Mouse (Mus musculus): ENCODE results near the gene Gm10318. TPM values are rescaled to one million over a fixed set of nuclear protein-coding genes. Genes with fewer than 3 reads are reported as not detected.

Gene Gm10318
- total and polyA plus RNA-seq, 3 experiments = not detected

DNA sequence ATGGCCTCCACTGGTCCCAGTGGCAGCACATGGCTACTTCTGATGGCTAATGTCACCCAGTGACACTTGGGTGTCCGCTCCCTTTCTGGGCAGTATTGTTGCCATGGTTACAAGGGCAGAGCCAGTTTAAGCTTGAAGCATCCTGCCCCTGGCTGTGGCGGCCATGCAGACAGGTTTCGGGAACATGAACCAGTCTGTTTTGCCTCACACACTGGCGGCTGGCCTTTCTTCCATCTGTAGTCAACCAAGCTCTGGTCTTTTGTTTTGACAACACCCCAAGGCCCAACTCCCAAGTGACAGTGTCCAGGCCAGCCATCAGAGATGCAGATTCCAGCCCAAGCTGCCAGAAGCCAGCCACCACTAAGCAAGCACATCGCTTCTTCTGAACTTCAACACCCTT, 42.9 kb downstream of the Gm10318 start:
- no peak for DNase-seq

GRCm38 (mm10) chr10:77900126-77900525, 47.5 kb downstream of the Gm10318 start:
- peak; percentile 9 for DNase-seq

DNA sequence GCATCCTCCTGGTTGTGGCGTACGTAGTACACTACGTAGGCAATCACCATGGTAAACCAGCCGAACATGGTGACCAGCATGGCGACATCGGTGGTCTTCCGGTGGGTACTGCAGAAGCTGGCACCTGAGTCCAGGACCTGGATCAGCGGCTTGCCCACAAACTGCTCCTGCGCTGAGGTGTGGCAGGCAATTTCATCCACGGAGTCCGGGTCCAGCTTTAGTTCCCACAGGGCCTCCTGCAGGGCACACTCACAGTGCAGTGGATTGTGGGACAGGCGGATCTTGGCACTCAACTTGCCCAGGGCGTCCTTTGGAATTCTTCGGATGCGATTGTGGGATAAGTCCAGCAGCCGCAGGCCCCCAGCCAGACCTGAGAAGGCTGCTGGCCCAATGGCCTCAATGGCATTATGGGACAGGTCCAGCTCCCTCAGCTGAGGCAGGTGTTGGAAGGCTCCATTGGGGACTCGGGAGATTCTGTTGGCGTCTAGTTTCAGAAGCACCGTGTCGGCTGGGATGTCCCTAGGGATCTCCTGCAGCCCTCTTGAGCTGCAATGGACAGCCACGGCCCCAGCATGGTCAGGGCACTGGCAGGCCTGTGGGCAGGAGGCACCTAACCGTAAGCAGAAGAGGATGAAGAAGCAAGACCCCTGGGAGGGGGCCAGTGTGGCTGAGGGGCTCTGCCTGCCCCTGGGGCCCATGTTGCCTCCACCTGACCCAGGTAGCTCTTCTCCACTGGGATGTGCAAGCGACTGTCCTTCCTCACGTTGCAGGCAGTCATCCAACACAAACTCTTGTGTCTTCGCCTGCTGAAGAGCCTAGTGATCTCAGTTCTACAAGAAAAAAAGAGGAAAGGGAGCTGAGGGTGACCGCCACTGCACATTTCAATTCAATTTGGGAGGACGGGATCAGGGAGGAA, 48.5 kb downstream of the Gm10318 start:
- DNase-seq = no peak

GRCm38 (mm10) chr10:77901871-77902210, 49.2 kb downstream of the Gm10318 start:
- DNase-seq = no peak

DNA sequence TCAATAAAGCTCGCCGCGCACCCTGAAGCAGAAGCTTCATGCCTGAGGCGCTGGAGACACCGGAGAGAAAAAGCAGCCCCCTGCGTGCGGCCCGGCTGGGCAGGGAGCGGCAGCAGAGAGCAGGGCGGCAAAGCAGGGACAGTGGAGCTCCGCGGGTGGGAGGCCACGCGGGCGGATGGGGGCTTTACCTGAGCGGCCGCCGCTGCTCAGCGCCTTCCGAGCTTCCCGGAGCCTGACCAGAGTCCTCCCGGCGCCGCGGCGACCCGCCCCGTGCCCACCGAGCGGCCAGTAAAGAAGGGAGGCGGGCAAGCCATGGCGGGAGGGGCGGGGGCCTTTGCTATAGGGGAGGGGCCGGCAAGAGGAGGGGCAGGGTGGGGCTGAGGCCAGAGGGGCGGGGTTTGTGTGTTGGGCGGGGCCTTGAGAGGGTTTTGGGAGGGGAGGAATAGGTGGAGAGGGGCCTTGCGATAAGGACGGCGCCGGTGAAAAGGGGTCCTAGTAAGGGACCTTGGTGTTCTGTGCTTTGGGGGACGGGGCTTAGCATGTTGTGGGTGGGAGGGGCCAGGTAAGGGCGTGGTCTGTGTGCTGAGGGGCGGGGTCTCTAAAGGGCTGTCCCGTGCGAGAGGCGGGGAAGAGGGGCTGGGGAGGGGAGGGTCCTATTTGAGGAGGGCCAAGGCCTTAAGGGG, 49.7 kb downstream of the Gm10318 start, which contains the start of gene Lrrc3:
Lrrc3 (minus strand) TSS at position 326 of the 683 bp plus-strand sequence.
- peak; percentile 77 for DNase-seq

GRCm38 (mm10) chr10:77902894-77903715, 50.4 kb downstream of the Gm10318 start:
- DNase-seq = peak; percentile 42

Other genes with a start within 250 kb of the Gm10318 start
Only the 30 nearest of the 33 such genes appear.
- under 1 TPM; 0.17 to 0.62 TPM for gene Tspear, start 166.3 kb upstream of the Gm10318 start, total RNA-seq (2021)
- gene Tspear, start 166.3 kb upstream of the Gm10318 start, polyA plus RNA-seq (2012; rRNA removed) = 0.94 and 1.1 TPM in 2 replicates
- gene Gm19402, start 162.1 kb upstream of the Gm10318 start, total RNA-seq (2021) = not detected
- not detected in 2 replicates for gene Gm19402, start 162.1 kb upstream of the Gm10318 start, polyA plus RNA-seq (2012; rRNA removed)
- gene Gm9508, start 155.6 kb upstream of the Gm10318 start, total RNA-seq (2021) = not detected
- gene Gm9508, start 155.6 kb upstream of the Gm10318 start, polyA plus RNA-seq (2012; rRNA removed) = not detected in 2 replicates
- gene Gm10272, start 146.2 kb upstream of the Gm10318 start, total RNA-seq (2021) = not detected
- gene Gm10272, start 146.2 kb upstream of the Gm10318 start, polyA plus RNA-seq (2012; rRNA removed) = not detected in 2 replicates
- not detected for gene Gm10024, start 141.4 kb upstream of the Gm10318 start, total RNA-seq (2021)
- not detected in 2 replicates for gene Gm10024, start 141.4 kb upstream of the Gm10318 start, polyA plus RNA-seq (2012; rRNA removed)
- not detected for gene Gm10142, start 137.1 kb upstream of the Gm10318 start, total RNA-seq (2021)
- not detected in 2 replicates for gene Gm10142, start 137.1 kb upstream of the Gm10318 start, polyA plus RNA-seq (2012; rRNA removed)
- gene Krtap12-1, start 132.3 kb upstream of the Gm10318 start, total RNA-seq (2021) = not detected
- not detected in 2 replicates for gene Krtap12-1, start 132.3 kb upstream of the Gm10318 start, polyA plus RNA-seq (2012; rRNA removed)
- gene Gm10100, start 126.4 kb upstream of the Gm10318 start, total RNA-seq (2021) = not detected
- gene Gm10100, start 126.4 kb upstream of the Gm10318 start, polyA plus RNA-seq (2012; rRNA removed) = not detected in 2 replicates
- gene Gm18596, start 110.2 kb upstream of the Gm10318 start, total RNA-seq (2021) = not detected
- gene Gm18596, start 110.2 kb upstream of the Gm10318 start, polyA plus RNA-seq (2012; rRNA removed) = not detected in 2 replicates
- not detected for gene Gm9736, start 101.5 kb upstream of the Gm10318 start, total RNA-seq (2021)
- not detected in 2 replicates for gene Gm9736, start 101.5 kb upstream of the Gm10318 start, polyA plus RNA-seq (2012; rRNA removed)
- not detected for gene Gm3233, start 93.2 kb upstream of the Gm10318 start, total RNA-seq (2021)
- not detected in 2 replicates for gene Gm3233, start 93.2 kb upstream of the Gm10318 start, polyA plus RNA-seq (2012; rRNA removed)
- not detected for gene Gm3238, start 81.5 kb upstream of the Gm10318 start, total RNA-seq (2021)
- gene Gm3238, start 81.5 kb upstream of the Gm10318 start, polyA plus RNA-seq (2012; rRNA removed) = not detected in 2 replicates
- not detected for gene Gm7138, start 75.9 kb upstream of the Gm10318 start, total RNA-seq (2021)
- gene Gm7138, start 75.9 kb upstream of the Gm10318 start, polyA plus RNA-seq (2012; rRNA removed) = not detected in 2 replicates
- gene Gm3250, start 70.3 kb upstream of the Gm10318 start, total RNA-seq (2021) = not detected
- not detected in 2 replicates for gene Gm3250, start 70.3 kb upstream of the Gm10318 start, polyA plus RNA-seq (2012; rRNA removed)
- gene Gm7137, start 64.7 kb upstream of the Gm10318 start, total RNA-seq (2021) = not detected
- not detected in 2 replicates for gene Gm7137, start 64.7 kb upstream of the Gm10318 start, polyA plus RNA-seq (2012; rRNA removed)
- gene Gm9639, start 57.8 kb upstream of the Gm10318 start, total RNA-seq (2021) = not detected
- gene Gm9639, start 57.8 kb upstream of the Gm10318 start, polyA plus RNA-seq (2012; rRNA removed) = not detected in 2 replicates
- not detected for gene Gm19668, start 53.7 kb upstream of the Gm10318 start, total RNA-seq (2021)
- not detected in 2 replicates for gene Gm19668, start 53.7 kb upstream of the Gm10318 start, polyA plus RNA-seq (2012; rRNA removed)
- not detected for gene Gm9507, start 41.0 kb upstream of the Gm10318 start, total RNA-seq (2021)
- 0.31 TPM in 1 of 2 replicates, not detected in the other for gene Gm9507, start 41.0 kb upstream of the Gm10318 start, polyA plus RNA-seq (2012; rRNA removed)
- not detected for gene Gm2696, start 38.2 kb upstream of the Gm10318 start, total RNA-seq (2021)
- not detected in 2 replicates for gene Gm2696, start 38.2 kb upstream of the Gm10318 start, polyA plus RNA-seq (2012; rRNA removed)
- gene Krtap10-4, start 25.8 kb upstream of the Gm10318 start, total RNA-seq (2021) = not detected
- not detected in 2 replicates for gene Krtap10-4, start 25.8 kb upstream of the Gm10318 start, polyA plus RNA-seq (2012; rRNA removed)
- not detected for gene Krtap10-10, start 16.9 kb upstream of the Gm10318 start, total RNA-seq (2021)
- gene Krtap10-10, start 16.9 kb upstream of the Gm10318 start, polyA plus RNA-seq (2012; rRNA removed) = not detected in 2 replicates
- not detected for gene Gm36176, start 6.1 kb upstream of the Gm10318 start, total RNA-seq (2021)
- not detected in 2 replicates for gene Gm36176, start 6.1 kb upstream of the Gm10318 start, polyA plus RNA-seq (2012; rRNA removed)
- not detected for gene Gm3285, start 9.1 kb downstream of the Gm10318 start, total RNA-seq (2021)
- gene Gm3285, start 9.1 kb downstream of the Gm10318 start, polyA plus RNA-seq (2012; rRNA removed) = not detected in 2 replicates
- gene Lrrc3, start 49.7 kb downstream of the Gm10318 start, total RNA-seq (2021) = 1 to 10 TPM; 5.2 to 8.1 TPM
- 4.1 and 6.3 TPM in 2 replicates for gene Lrrc3, start 49.7 kb downstream of the Gm10318 start, polyA plus RNA-seq (2012; rRNA removed)
- gene Trpm2, start 117.7 kb downstream of the Gm10318 start, total RNA-seq (2021) = 1 to 10 TPM; 2.6 to 3.2 TPM
- gene Trpm2, start 117.7 kb downstream of the Gm10318 start, polyA plus RNA-seq (2012; rRNA removed) = 3.0 and 3.1 TPM in 2 replicates
- gene 1810043G02Rik, start 125.7 kb downstream of the Gm10318 start, total RNA-seq (2021) = 10 to 100 TPM; 19.7 to 23.7 TPM
- 92.1 and 111 TPM in 2 replicates for gene 1810043G02Rik, start 125.7 kb downstream of the Gm10318 start, polyA plus RNA-seq (2012; rRNA removed)
- gene Pfkl, start 157.2 kb downstream of the Gm10318 start, total RNA-seq (2021) = 100 to 1,000 TPM; 128 to 145 TPM
- gene Pfkl, start 157.2 kb downstream of the Gm10318 start, polyA plus RNA-seq (2012; rRNA removed) = 122 and 138 TPM in 2 replicates
- gene Dnmt3l, start 189.1 kb downstream of the Gm10318 start, total RNA-seq (2021) = 10 to 100 TPM; 23.2 to 29.5 TPM
- 14.6 and 15.5 TPM in 2 replicates for gene Dnmt3l, start 189.1 kb downstream of the Gm10318 start, polyA plus RNA-seq (2012; rRNA removed)
- not detected for gene Aire, start 190.8 kb downstream of the Gm10318 start, total RNA-seq (2021)
- gene Aire, start 190.8 kb downstream of the Gm10318 start, polyA plus RNA-seq (2012; rRNA removed) = 0.08 TPM in 1 of 2 replicates, not detected in the other
- 10 to 100 TPM; 14.9 to 16.4 TPM for gene Icosl, start 216.4 kb downstream of the Gm10318 start, total RNA-seq (2021)
- 22.8 and 32.0 TPM in 2 replicates for gene Icosl, start 216.4 kb downstream of the Gm10318 start, polyA plus RNA-seq (2012; rRNA removed)

All from adrenal gland, adult 2 months (tissue).